Mouse (Mus musculus) forebrain, embryonic 10.5 days (tissue): ENCODE measurements around the gene Sapcd2. TPM values are rescaled to one million over a fixed set of nuclear protein-coding genes. Genes with fewer than 3 reads are reported as not detected.
A peak's percentile ranks its signal among the peaks of the same experiment; 100 is the strongest.

Experiments used
- DNase-seq: peaks from one replicate; pipeline ENCODE4 v3.0.0-alpha.2; 2017; ENCODE audit warnings: low spot score; ENCODE audit errors: extremely low spot score
- H3K27ac ChIP-seq: fragments of 300-500 bp; sonication (generic); 2 replicates; pipeline ENCODE4 v1.5.1; 2016; ENCODE audit warnings: mild to moderate bottlenecking
- H3K27me3 ChIP-seq: fragments of 300-500 bp; sonication (generic); 2 replicates; pipeline ENCODE4 v1.6.1; 2016; ENCODE audit warnings: mild to moderate bottlenecking; ENCODE audit not compliant: poor library complexity, severe bottlenecking
- H3K36me3 ChIP-seq: fragments of 300-500 bp; sonication (generic); replicated peaks from 2 replicates; pipeline ENCODE4 v1.6.1; 2016; ENCODE audit warnings: mild to moderate bottlenecking, moderate library complexity
- H3K4me1 ChIP-seq: fragments of 300-500 bp; sonication (generic); 2 replicates; pipeline ENCODE4 v1.6.1; 2016
- H3K4me3 ChIP-seq: fragments of 300-500 bp; sonication (generic); 2 replicates; pipeline ENCODE4 v1.5.1; 2016; ENCODE audit warnings: mild to moderate bottlenecking, moderate library complexity
- H3K9me3 ChIP-seq: fragments of 300-500 bp; sonication (generic); 2 replicates; pipeline ENCODE4 v1.6.1; 2016; ENCODE audit warnings: mild to moderate bottlenecking, moderate library complexity
- WGBS: fragments of 180-500 bp; shearing (Covaris S2); methylation state at CpG from one replicate; pipeline ENCODE4 v1.1.7; 2016; 5-methylcytosine and 5-hydroxymethylcytosine counted together
- polyA plus RNA-seq: library from polyadenylated mRNA; unstranded; fragments of >200 nt; fragmentation: Nextera tagmentation; extraction: Ambion mirVana; gene quantifications from 2 replicates; pipeline ENCODE4 v1.2.1, GENCODE M21; 2016

Sapcd2 gene
- polyA plus RNA-seq, 1 experiment from 2014 or later = 96.1 TPM

- Histone ChIP-seq H3K27me3 (peaks cover 63% of the 10 kb centered on the region), H3K4me1 (peaks cover 26% of the 10 kb centered on the region), H3K4me3 (0 out of 2 replicates have a peak overlapping the region, but pooled peaks have one; percentile 2), H3K9me3 (no peaks in the 10 kb centered on the region), H3K27ac (no peak overlapping the region), H3K36me3 (no peaks in the 10 kb centered on the region)
- DNase-seq = no peak
- 35% methylated on average over 3 of the region's 3 CpGs for WGBS
Measured at GRCm38 (mm10) chr2:25394281-25395221, 22.4 kb downstream of the Sapcd2 start.

- no peak within 1 kb of the TSS for H3K27ac ChIP-seq
- peaks cover 77% of the 10 kb centered on the region for H3K27me3 ChIP-seq
- peaks cover 31% of the 10 kb centered on the region for H3K4me1 ChIP-seq
Measured at GRCm38 (mm10) chr2:25395721-25396596, 23.8 kb downstream of the Sapcd2 start, which contains the start of gene Entpd2. Entpd2 (plus strand) TSS chr2:25395874.

GRCm38 (mm10) chr2:25396597-25396983, 24.5 kb downstream of the Sapcd2 start:
- no peak for DNase-seq
- no peaks in the 10 kb centered on the region for H3K36me3 ChIP-seq
- 34% methylated on average over 3 of the region's 3 CpGs for WGBS
- no peak overlapping the region for H3K27ac ChIP-seq
- no peaks in the 10 kb centered on the region for H3K9me3 ChIP-seq
- no peak overlapping the region for H3K4me3 ChIP-seq
- H3K4me1 ChIP-seq = peaks cover 31% of the 10 kb centered on the region
- peaks cover 83% of the 10 kb centered on the region for H3K27me3 ChIP-seq

More at GRCm38 (mm10) chr2:25395721-25396596, 23.8 kb downstream of the Sapcd2 start, which contains the start of gene Entpd2:
- Histone ChIP-seq H3K36me3 (no peaks in the 10 kb centered on the region), H3K9me3 (no peaks in the 10 kb centered on the region), H3K4me3 (peak within 1 kb of the TSS; percentile 52)
- under 1% methylated on average over 57 of the region's 57 CpGs for WGBS
- no peak for DNase-seq

GRCm38 (mm10) chr2:25397010-25397409, 24.9 kb downstream of the Sapcd2 start:
- WGBS = 52% methylated on average over 1 of the region's 1 CpGs
- H3K27ac ChIP-seq = no peak overlapping the region
- H3K9me3 ChIP-seq = no peaks in the 10 kb centered on the region
- no peak for DNase-seq
- H3K27me3 ChIP-seq = peaks cover 87% of the 10 kb centered on the region
- no peaks in the 10 kb centered on the region for H3K36me3 ChIP-seq
- no peak overlapping the region for H3K4me3 ChIP-seq
- peaks cover 31% of the 10 kb centered on the region for H3K4me1 ChIP-seq

- H3K4me1 ChIP-seq = peaks cover 41% of the 10 kb centered on the region
Measured at GRCm38 (mm10) chr2:25398065-25398464, 25.9 kb downstream of the Sapcd2 start.

GRCm38 (mm10) chr2:25399051-25399450, 26.9 kb downstream of the Sapcd2 start, which contains the start of gene Npdc1:
Npdc1 (plus strand) TSS chr2:25399351.
- Histone ChIP-seq H3K36me3 (no peaks in the 10 kb centered on the region), H3K4me3 (no peak within 1 kb of the TSS), H3K27me3 (peaks cover 99% of the 10 kb centered on the region), H3K9me3 (no peaks in the 10 kb centered on the region), H3K4me1 (peaks cover 50% of the 10 kb centered on the region), H3K27ac (no peak within 1 kb of the TSS)
- WGBS = 66% methylated on average over 8 of the region's 8 CpGs
- DNase-seq = no peak

More at GRCm38 (mm10) chr2:25398065-25398464, 25.9 kb downstream of the Sapcd2 start:
- Histone ChIP-seq H3K9me3 (no peaks in the 10 kb centered on the region), H3K4me3 (no peak overlapping the region), H3K27ac (no peak overlapping the region), H3K36me3 (no peaks in the 10 kb centered on the region), H3K27me3 (peaks cover 93% of the 10 kb centered on the region)
- 92% methylated on average over 7 of the region's 7 CpGs for WGBS
- DNase-seq = no peak

GRCm38 (mm10) chr2:25400291-25400690, 28.2 kb downstream of the Sapcd2 start:
- Histone ChIP-seq H3K9me3 (no peaks in the 10 kb centered on the region), H3K36me3 (no peaks in the 10 kb centered on the region; the same call in 1 of the 2 replicates), H3K4me3 (peak overlapping the region; percentile 35), H3K27me3 (peaks cover 95% of the 10 kb centered on the region), H3K27ac (no peak overlapping the region), H3K4me1 (peaks cover 46% of the 10 kb centered on the region)
- WGBS = 24% methylated on average over 16 of the region's 16 CpGs
- DNase-seq = no peak

- no peaks in the 10 kb centered on the region; the same call in 1 of the 2 replicates for H3K36me3 ChIP-seq
- H3K27ac ChIP-seq = no peak overlapping the region
- H3K4me3 ChIP-seq = peak overlapping the region; percentile 35
- 3% methylated on average over 17 of the region's 17 CpGs for WGBS
- no peaks in the 10 kb centered on the region for H3K9me3 ChIP-seq
- H3K4me1 ChIP-seq = peaks cover 41% of the 10 kb centered on the region
- DNase-seq = no peak
- peaks cover 90% of the 10 kb centered on the region for H3K27me3 ChIP-seq
Measured at GRCm38 (mm10) chr2:25400764-25401163, 28.6 kb downstream of the Sapcd2 start.

GRCm38 (mm10) chr2:25402377-25402971, 30.4 kb downstream of the Sapcd2 start:
- under 1% methylated on average over 13 of the region's 13 CpGs for WGBS
- peak overlapping the region; percentile 88 for H3K4me3 ChIP-seq
- peak overlapping the region; percentile 88 for H3K27ac ChIP-seq
- peaks cover 5% of the 10 kb centered on the region for H3K36me3 ChIP-seq
- DNase-seq = peak; percentile 82
- no peaks in the 10 kb centered on the region for H3K9me3 ChIP-seq
- peaks cover 73% of the 10 kb centered on the region for H3K27me3 ChIP-seq
- H3K4me1 ChIP-seq = peaks cover 32% of the 10 kb centered on the region

- H3K27ac ChIP-seq = peak overlapping the region; percentile 88
- H3K9me3 ChIP-seq = no peaks in the 10 kb centered on the region
- WGBS = 1% methylated on average over 54 of the region's 54 CpGs
- DNase-seq = peak; percentile 70
- peaks cover 11% of the 10 kb centered on the region for H3K36me3 ChIP-seq
- peaks cover 67% of the 10 kb centered on the region for H3K27me3 ChIP-seq
- peak overlapping the region; percentile 88 for H3K4me3 ChIP-seq
- H3K4me1 ChIP-seq = peaks cover 32% of the 10 kb centered on the region
Measured at GRCm38 (mm10) chr2:25402972-25403601, 31.0 kb downstream of the Sapcd2 start.

- no peak for DNase-seq
- 87% methylated on average over 4 of the region's 4 CpGs for WGBS
- H3K36me3 ChIP-seq = peaks cover 17% of the 10 kb centered on the region
- H3K27me3 ChIP-seq = peaks cover 58% of the 10 kb centered on the region
- peaks cover 32% of the 10 kb centered on the region for H3K4me1 ChIP-seq
- H3K27ac ChIP-seq = no peak overlapping the region
- H3K4me3 ChIP-seq = peak overlapping the region; percentile 88
- H3K9me3 ChIP-seq = no peaks in the 10 kb centered on the region
Measured at GRCm38 (mm10) chr2:25403994-25404393, 31.9 kb downstream of the Sapcd2 start.

- 90% methylated on average over 10 of the region's 10 CpGs for WGBS
- Histone ChIP-seq H3K27me3 (peaks cover 10% of the 10 kb centered on the region), H3K9me3 (no peaks in the 10 kb centered on the region)
Measured at GRCm38 (mm10) chr2:25408908-25409307, 36.8 kb downstream of the Sapcd2 start.

More at GRCm38 (mm10) chr2:25408908-25409307, 36.8 kb downstream of the Sapcd2 start:
- DNase-seq = no peak
- H3K27ac ChIP-seq = no peak overlapping the region
- no peak overlapping the region for H3K4me3 ChIP-seq
- H3K4me1 ChIP-seq = peaks cover 9% of the 10 kb centered on the region
- H3K36me3 ChIP-seq = peaks cover 22% of the 10 kb centered on the region
